Mouse (Mus musculus): ENCODE measurements around the gene Ankrd2.

The Ankrd2 gene

DNA sequence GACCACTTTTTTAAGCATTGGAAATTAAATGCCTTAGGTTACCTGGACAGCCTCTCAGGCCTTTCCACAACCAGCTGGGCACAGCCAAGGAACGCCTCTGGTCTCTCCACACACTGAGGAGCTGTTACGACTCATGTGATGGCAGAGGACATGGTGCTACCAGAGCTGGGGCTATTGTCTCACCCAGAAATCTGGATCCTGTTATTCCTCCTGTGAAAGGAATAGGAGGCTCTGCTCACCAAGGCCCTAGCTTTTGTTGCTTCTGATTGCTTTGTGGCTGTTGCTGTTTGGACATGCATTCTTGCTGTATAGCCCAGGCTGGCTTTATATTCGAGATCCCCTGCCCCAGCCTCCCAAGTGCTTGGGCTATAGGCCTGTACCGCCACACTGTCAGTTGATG is 19.5 kb upstream of the Ankrd2 start:
- no peak for DNase-seq

DNA sequence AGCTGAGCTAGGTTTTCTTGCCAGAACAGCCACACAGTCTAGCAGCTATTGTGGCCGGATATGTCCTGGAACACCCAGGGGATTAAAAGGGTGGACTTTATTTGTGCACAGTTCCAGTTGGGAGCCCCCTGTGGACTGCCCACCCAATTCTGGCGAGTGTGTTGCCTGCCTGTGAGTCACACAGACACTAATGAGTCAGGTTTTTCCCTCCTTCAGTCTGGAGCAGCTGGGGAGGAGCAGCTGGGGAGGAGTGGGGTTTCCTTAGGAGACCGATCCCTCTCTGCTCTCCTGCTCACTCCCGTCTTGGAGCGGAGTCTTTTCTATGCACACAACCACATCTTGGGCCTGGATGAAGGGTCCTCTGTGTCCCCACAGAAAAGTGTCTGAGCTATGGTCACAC is 19.0 kb upstream of the Ankrd2 start:
- DNase-seq = no peak

DNA sequence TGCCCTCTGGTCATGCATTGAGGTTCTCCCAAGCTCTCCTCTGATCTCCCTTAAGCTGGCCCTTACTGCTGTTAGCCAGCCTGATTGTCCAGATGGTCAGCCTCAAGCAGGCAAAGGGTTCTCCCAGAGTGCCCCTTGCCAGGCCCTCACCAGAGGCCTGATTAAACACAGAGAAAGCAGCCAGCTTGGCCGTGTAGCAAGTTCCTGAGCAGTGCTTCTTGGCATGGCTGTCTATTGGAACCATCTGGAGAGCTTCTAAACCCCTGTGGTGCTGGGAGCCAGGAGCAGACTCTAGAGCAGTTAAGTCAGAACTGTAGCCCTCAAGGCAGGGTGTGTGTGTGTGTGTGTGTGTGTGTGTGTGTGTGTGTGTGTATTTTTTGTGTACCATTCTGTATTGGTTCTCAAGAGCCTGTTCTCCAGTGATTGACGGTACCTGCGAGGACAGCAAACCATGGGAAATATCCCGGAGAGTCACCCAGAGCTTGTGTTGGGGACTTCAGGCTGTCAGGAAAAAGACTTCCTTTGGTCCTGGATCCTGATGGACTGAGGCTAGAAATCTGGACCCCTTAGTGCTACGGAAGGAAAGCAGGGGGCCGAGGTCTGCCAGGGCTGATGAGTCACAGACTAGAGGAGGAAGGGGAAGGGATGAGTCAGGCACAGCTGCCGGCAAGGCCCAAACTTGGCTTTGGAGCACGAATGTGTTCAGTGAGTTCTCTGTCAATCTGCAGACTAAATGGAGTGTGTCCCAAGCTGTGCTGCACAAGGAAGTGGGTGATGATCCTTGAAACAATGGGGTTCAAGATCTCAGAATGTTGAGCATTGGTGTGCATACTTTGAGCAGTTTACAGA is 18.2 kb upstream of the Ankrd2 start:
- DNase-seq = peak; percentile 68

DNA sequence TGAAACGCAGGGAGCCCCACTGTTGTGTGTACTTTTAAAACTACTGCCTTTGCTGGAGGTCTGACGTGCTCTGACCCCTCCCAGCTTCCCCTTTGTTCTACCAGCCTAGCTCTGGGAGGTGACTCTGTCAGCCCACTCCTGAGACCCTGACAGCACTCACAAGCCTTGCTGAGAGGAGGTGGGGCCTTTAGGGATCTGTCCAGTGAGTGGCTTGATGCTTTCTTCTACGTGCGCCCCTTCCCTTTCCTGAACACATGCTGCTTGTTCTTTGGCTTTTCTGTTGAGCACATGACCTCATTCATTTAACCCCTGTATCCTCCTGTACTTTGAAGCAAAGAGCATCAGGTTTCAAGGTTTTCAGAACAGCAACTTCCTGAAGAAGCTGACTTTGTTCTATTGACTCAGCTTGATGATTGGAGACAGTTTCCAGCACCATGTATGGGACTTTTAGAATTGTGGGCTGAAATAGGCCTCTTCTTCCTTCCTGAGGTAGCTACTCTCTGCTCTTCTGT is 16.7 kb upstream of the Ankrd2 start:
- no peak for DNase-seq

DNA sequence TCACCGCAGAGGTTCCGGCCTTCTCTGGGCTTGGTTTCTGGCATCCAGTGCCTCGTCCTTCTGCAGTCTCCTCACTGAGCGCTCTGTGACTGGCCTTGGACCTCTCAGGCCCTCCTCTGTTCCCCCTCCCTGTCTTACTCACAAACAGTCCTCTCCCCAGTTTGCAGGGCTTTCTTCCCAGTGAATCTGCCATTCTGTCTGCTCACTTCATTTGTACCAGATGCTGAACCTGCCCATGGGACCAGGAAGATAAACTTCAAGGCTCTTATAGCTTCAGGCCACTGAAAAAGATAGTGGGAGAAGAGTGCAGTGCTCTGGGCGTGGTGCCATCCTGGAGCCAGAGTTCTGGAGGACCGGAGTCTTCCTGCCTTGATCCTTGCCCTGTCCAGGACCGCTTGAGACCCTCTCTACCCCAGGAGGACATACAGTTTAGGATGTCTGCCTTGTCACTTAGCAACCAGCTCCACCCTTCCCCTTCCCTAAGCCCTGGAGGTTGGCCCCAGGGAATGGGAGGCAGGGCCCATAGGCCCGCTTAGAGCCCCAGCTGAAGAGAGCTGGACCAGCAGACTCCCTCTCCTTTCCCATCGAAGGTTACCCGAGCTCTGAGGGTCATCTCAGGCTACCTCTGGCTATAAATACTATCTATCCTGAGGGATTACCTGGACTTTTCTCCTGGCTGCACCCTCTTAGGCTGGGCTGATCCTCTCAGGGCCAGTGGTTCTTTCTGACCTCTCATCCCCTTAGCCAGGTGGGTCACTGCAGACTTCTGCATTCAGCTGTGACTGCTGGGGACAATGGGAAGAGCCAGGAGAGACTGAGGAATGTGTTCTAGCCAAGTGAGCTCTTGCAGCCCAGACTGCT is 13.9 kb upstream of the Ankrd2 start:
- DNase-seq = no peak

DNA sequence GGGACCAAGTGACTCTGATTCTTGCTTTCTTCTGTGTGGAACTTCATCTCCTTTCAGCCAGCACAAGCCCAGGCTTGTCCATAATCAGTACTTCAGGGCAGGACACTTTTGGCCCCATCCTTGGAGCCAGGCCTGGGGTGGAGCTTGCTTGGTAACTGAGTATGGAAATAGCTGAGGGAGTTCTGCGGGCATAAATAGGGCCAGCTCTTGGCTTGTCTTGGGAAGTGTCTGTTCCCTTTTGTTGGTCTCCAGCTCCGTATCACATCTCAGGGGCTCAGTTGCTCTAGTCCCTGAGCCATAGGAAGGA is 13.3 kb upstream of the Ankrd2 start:
- DNase-seq = no peak

DNA sequence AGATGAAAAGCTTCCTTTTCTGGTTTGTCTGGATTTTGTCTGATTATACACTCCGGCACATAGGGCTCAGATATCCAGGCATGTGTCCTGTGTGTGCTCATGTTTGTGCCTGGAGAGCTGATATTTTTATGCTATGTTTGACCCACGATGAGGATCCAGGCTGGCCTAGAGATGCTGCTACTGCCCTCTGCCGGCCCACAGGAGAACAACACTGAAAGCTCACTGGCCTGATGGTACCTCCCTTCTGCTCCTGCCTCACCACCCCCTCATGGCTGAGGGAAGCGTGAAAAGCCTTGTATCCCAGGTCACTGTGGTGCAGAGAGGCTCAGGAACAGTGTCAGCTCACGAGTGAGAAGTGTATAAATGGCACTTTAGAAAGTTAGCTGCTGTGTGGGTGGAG is 9.6 kb upstream of the Ankrd2 start:
- peak; percentile 93 for DNase-seq

DNA sequence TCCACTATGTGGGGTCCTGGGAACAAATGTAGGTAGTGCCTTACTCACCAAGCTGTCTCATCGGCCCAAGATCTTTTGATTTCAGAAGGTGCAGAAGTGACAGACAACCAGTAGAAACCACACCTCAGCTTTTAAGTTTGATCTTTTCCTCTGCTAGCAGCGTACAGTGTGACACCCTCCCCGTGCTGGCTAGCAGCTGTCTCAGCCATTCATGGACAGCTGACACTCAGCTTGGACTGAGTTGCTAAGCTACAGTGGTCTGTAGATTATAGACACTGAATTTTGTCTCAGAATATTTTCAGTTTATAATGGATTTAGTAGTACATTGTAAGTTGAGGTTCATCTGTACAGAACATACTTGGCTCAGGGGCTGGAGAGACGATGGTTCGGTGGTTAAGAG is 4.7 kb upstream of the Ankrd2 start:
- no peak for DNase-seq

DNA sequence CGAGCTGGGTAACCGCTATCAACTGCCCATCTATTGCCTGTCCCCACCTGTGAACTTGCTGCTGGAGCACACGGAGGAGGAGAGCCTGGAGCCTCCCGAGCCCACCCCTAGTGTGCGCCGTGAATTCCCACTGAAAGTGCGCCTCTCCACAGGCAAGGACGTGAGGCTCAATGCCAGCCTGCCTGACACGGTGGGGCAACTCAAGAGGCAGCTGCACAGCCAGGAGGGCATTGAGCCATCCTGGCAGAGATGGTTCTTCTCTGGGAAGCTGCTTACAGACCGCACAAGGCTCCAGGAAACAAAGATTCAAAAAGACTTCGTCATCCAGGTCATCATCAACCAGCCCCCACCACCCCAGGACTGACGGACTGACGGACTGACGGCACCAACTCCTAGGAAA is 2.2 kb upstream of the Ankrd2 start:
- DNase-seq = no peak

DNA sequence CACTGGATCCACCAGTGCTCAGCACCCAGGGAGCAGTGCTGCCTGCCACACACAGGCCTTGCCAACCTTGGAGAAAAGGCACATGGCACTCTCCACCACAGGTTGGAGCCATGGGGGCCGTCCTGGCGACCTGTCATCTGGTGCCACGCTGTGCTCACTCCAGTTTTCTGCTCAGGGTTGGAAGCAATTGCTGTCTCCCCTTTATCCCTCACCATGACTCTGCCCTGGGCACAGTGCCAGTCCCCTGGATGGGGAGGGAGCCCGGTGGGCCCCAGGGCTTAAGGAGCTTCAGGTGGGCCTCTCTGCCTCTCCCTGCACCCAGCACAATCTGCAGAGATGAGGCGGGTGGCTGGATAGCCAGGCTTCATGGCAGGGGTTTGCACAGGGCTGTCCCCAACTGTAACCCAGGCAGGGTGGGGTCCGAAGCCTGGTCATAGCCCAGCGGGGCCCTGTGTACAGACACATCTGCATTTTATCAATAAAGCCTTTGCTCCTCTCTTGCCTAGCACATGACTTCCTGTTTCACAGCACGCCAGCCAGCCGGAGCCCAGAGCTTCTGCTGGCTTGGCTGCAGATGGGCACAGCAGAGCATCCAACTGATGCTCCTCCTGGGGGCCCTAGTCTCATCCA is 1.5 kb upstream of the Ankrd2 start:
- no peak for DNase-seq

DNA sequence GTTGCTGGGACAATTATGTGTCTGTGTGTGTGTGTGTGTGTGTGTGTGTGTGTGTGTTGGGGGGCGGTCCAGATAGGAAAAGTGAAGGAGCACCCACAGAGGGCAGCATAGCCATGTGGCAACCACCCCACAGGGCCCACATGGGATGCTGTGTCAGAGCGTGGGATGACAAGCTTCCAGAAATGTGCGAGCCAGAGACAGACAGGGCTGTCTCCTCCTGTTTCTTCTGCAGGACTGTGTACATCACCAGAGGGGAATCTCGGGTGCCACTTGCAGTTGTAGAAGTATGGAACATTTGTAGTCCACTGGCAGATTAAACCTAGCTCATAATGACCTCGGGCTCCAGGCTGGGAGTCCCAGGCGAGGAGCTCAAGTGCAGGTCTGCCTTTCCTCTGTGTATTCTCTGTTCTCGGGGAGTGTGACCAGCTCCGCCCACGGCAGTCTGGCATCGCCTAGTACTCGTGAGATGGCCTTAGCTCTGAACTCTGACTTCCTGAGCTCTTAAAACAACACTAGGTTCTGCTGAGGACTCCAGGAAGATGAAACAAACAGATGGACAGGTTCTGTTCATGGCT is 832 bp upstream of the Ankrd2 start:
- DNase-seq = no peak

DNA sequence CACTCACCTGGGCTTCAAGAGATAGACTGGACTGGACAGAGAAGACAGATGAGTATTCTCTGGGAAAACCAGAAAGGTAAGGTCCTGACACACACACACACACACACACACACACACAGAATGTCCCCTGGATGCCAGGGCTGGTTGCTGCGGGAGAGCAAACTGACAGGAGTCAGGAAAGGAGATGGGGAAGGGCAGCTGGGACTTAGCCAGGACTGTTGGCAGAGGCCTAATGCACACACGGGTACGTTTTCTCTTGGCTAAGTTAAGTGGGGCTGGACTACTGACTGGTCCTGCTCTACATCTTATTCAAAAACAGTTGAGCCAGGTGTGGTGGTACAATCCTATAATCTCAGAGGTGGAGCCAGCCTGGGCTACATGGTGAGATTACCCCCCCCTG is 557 bp downstream of the Ankrd2 start:
- no peak for DNase-seq

DNA sequence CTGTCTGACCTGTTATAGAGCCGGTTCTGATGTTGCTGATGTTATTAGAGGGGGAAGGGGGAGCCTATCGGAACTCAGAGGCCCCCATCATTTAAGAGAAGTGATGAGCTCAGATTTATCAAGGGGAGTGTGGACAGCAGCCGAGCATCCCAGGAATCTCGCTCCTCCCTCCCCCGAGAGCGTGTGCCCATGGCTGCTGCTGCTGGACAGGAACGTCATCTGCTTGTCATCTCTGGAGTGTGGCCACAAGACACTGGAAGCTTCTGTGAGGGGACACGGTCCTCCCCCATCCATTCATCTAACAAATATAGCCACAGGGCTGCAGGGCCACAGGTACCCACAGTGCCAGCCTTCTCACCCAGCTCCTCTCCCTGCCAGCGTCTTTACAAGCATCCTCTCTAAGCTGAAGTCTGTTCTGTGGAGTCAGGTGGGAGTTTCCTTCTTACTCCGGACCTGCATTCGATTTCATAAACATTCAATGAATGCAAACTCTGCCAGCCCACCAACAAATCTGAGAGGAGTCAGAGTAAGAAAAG is 1.4 kb downstream of the Ankrd2 start:
- DNase-seq = no peak

DNA sequence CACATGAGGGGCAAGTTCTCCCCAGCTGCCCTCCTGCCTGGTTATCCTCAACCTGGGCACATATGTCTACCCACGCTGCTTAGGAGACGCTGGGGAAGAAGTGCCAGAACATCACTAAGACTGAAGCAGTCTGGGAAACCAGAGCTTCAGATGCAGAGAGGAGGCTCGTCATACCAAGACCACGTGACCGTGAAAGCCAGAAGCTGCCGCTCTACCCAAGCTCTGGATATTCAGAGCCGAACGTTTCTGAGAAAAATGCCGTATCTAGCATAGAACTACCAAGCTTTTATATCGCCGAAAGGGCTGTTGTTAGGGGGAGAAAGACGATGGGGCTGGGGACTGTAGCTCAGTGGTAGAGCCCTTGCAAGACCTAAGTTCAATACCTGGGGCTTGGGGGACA is 2.5 kb downstream of the Ankrd2 start:
- no peak for DNase-seq

DNA sequence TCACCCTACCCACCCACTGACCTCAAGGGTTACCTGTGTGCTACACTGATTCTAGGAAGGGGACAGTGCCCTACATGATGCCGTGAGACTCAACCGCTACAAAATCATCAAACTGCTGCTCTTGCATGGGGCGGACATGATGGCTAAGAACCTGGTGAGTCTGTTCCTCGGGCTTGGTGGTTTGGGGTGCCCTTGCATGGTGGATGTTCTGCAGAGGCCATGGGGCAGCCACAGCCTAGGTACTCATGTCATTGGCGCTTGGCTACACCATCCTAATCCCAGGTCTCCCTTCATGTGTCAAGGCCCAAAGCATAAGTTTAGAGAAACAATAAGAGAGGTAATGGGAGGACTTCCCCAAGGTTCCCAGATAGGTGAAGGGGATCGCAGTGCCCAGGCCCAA is 8.2 kb downstream of the Ankrd2 start:
- DNase-seq = no peak

DNA sequence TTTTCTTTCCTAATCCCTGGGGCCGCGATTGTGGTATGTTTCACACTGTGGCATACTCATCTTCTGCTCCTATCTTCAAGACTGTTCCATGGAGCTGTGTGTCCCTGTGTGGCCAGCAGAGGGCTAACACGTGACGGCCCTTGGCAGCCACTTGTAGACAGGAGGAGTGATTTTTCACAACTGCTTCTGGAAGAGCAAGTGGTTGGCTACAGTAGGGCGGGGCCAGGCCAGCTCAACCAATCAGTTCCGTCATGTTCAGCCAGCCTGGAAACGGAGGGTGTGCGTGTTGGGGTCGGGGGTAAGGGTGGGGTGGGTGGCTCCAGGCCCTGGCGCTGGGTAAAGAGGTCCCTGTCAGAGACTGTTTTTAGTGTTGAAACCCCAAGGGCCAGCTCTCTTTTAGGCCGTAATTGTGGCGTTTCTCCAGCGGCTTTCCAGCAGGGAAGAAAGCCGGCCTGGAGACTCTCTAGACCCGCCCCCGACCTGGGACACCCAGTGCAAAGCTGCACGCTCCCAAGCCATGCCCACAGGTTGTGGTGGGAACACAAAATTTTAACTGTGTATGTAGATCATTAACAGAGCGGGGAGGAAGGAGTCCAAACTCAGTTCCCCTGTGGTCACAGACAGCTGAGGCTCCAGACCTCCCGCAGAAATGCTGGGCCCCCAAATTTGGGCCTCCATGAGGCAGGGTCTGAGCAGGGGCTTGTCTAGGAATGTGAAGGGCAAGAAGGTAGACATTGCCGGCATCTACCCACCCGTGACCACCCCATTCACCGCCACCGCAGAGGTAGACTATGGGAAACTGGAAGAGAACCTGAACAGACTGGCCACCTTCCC is 9.7 kb downstream of the Ankrd2 start, which contains the start of gene Hoga1:
Gene Hoga1 (plus strand): TSS at position 342 of the 834 bp plus-strand sequence.
- DNase-seq = peak; percentile 94

DNA sequence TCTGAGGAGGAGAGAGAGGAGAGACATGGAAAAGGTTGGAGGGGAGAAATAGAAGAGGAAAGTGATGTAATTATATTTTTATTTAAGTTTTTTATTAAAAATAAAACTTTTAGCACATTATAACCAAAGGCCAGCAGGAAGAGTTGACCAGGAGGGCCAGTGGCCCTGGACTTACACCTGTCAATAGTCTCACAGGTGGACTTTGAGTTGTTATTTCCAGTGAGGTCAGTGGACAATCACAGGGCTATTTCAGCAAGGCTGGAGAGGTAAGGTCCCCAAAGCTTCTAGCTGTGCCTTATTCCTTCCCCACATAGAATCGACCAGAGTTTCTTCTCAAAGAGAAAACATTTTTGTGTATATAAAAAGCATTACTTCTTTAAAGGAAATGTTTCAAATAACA is 14.5 kb downstream of the Ankrd2 start:
- DNase-seq = no peak

DNA sequence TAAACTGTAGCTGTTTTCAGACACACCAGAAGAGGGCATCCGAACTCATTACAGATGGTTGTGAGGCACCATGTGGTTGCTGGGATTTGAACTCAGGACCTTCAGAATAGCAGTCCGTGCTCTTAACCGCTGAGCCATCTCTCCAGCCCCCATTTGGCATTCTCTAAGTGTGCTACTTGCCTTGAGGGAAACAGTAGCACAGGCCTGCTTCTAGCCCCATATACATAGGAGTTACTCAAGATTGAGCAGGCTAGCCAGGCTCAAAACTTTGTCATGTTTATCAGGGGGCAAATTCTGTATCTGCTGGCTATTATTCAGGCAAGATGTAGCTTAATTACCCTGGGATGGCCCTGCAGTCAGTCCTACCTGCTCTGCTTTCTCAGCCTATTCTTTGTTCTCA is 15.6 kb downstream of the Ankrd2 start:
- no peak for DNase-seq

DNA sequence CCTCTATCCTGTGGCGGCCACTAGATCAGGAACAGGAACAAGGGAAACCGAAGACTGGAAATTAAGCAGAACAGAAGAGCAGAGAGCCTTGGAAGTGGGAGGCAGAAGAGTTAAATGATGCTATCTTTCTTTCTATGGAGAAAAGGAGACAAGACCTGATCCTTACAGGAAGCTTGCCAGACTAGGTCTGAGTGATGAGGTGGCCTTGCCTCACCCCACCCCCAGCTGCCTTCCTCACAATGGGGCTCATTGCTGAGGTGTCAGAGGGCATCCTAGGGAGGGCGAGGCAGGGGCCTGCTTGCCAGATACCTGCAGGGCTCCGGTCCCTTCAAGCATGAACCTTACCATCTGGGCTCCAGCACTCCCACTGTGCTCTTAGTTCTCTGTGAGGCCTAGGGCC is 16.1 kb downstream of the Ankrd2 start, which contains the start of gene 4933411K16Rik:
Gene 4933411K16Rik (plus strand): TSS at position 301 of the 400 bp plus-strand sequence.
- DNase-seq = no peak

DNA sequence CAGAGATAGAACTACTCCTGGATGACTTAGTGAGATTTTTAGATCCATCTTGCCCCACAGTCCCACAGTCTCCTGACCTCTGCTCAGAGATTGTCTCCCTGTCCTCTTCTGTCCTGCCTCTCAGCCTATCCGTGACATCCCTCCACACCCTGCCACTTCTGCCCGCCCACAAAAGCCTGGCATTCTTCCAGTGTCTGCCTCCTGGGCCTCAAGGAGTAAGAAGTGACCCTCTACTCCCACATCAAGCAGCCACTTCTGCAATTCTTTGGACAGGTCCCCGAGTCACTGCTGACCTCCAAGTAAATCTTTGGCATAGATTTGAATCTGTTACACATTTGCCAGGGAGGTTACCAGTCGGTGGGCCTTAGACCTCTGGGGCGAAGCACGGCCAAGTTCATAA is 18.5 kb downstream of the Ankrd2 start:
- DNase-seq = peak; percentile 61

DNA sequence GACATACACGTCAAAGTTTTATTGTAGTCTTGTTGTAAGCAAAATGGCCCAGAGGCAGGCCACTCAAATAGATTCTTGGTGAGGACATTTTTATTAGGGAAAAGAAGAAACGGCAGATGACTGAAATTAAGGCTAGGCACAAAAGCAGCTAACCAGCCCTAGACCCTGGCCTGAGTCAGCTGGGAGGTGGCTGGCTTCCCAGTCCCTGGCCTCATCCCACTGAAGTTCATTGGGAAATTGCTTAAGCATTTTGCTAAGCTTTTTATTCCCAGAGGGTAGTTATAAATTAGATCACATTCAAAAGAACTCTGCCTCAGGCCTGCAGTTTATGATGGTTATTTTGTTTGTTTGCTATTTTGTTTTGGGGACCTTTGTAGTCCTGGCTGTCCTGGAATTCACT is 20.1 kb downstream of the Ankrd2 start:
- DNase-seq = no peak

Data from lung, postnatal 36 days (tissue).